Mouse (Mus musculus) embryo, embryonic 11 days (tissue): Measurements from ENCODE around the gene Ap2b1.
A peak's percentile ranks its signal among the peaks of the same experiment; 100 is the strongest.

Source experiments
- DNase-seq: peaks from one replicate; pipeline ENCODE4 v3.0.0-alpha.2; 2015

The Ap2b1 gene

DNA sequence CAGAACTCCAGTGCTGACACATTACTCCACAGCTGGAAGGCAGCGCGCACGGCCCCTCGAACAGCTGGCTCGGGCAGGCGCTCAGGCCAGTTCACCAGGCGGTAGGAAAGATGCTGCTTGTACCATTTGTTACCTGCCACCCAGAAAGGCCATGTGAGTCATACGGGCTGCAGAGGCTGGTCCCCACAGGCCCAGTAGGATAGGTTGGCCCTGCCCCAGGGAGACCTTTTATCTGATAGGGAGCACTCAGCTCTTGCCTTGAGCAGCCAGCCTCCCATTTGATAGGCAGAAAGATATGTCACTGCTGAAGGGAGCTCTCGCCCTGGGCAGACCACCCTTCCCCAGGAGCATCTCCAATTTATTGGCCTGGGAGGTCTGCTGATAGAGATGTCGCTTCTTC is 148.8 kb downstream of the Ap2b1 start:
- no peak for DNase-seq

DNA sequence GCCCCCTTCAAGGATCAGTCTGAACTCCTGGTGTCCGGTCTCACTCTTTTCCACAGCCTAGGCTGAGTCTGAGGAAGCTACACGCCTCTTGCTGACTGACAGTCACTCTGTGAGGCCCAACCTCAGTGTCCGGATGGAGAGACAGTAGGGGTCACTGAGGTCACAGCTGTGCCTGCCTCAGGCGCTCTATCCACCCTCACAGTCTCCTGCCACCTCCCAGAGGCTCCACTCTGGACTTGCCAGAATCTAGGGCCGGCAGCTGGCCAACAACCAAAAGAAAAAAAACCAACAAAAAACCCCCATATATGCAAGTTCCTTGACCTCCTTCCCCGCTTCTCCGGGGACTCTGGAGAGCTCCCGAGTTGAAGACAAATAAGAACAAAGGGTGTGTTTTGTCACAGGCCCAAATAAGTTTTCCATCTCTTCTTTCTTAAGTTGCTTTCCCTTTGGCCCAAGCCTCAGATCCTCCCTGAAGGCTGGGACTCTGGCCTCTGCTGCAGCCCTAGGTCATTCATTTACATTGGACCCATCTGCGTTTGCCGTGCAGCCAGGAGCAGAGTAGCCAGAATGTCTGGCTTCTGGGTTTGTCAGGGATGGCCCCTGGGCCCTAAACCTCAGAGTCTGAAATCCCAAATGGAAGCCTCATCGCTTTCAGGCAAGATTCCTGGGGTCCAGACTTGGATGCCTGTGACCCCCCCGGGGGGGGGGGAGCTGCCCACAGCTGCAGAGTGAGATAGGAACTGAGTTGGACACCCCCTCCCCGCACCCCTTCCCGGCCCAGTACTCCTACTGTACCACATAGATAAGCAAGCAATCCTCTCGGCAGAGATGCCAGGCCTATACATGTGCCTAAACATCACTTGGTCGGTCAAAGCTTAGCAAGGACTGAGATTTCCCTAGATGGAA is 149.4 kb downstream of the Ap2b1 start:
- peak; percentile 54 for DNase-seq

DNA sequence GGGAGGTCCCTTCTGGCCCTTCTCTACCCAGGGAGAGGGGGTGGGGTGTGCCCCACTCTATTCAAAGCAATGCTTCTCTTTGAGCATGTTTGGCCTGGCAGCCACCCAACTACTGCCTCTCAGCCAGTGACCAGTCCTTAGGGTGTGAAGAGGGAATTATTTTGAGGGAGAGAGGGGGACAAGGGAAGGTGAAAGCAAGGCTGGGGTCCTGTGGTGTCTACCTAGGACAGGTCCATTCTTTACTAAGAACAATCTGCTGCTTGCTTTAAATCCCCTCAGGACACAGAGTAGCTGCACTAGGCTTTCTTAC is 150.1 kb downstream of the Ap2b1 start:
- DNase-seq: no peak

DNA sequence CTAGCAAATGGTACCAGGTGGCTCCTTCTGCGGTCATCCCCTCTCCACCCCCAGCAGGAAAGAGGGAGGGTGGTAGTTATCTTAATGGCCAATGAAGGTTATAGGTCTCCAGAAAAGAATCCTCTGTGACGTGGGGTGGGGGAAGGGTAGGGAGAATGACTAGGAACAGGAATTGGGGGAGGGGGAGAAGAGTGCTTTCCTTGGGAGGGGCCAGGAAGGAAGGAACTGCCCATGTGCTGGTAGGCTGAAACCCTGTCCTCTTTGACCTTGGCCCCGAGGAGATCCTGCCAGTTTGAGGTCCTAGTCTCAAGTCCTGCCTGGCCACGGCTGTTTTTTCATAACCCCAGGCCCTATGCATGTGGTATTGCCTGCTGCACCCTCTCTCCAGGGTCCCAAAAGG is 150.5 kb downstream of the Ap2b1 start:
- peak; percentile 50 for DNase-seq

DNA sequence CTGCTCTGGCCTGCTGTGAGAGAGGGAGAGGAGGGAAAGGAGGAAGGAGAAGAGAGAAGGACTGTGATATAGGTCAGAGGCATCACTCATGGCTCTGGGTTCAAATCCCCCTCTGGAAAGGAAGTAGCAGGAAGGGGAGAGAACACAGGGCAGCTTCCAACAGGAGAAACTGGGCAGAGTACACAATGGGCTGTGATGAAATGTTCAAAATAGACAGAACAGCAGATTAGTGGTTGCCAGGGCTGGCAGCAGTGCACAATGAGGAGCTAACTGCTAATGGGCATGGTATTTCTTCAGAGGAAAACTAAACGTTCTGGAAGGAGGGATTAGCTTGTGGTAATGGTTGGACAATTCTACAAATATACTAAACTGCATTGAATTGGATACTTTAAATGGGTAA is 151.7 kb downstream of the Ap2b1 start:
- no peak for DNase-seq

DNA sequence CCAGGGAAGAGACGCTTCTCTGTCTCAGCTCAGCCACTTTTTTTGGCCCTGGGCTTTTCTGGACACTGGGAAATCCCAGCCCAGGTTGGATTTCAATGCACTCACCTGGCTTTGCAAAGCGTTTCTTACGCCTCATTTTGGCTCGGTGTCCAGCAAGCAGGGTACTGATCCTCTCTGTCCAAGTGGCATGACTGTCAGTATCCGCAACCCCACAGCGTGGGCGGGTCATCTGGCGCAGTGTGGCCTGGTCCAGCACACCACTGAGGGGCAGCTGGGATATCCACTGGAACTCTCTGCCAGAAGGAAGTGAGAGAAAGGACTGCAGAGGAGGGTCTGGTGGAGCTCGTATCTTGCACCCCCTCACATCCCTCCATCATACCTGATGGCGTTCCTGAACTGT is 152.5 kb downstream of the Ap2b1 start:
- DNase-seq: no peak

DNA sequence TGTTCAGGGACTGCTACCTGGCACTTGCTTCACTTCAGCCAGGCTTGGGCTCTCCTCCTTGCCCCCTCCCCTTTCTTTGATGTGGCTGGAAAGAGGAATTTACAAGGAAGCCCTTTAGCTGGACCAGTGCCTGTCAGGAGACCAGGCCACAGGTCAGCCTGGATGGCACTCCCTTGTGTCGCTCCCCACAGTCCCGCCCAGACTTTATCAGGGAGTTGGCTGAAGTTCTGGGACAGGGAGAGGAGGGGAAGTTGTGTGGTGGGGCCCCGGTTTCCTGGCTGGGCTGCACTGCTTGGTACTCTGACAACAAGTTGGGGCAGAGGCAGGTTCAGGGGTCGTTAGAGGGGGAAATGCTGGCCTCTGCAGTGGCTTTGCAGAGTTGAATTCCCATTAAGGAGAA is 155.7 kb downstream of the Ap2b1 start:
- no peak for DNase-seq
